Mouse (Mus musculus) brain, embryonic 14.5 days (tissue): ENCODE data around the gene Cd300ld5.

Experiments used
- CTCF ChIP-seq: fragments of 200-500 bp; IDR thresholded peaks from 2 replicates; pipeline ENCODE4 v1.5.1; 2012; ENCODE audit warnings: inconsistent platforms, mild to moderate bottlenecking, moderate library complexity, borderline replicate concordance; ENCODE audit not compliant: insufficient read depth, insufficient read length; ENCODE audit errors: extremely low read depth
- POLR2A ChIP-seq: fragments of 200-500 bp; IDR thresholded peaks from 2 replicates; pipeline ENCODE4 v1.6.1; 2012; ENCODE audit warnings: mild to moderate bottlenecking, inconsistent platforms, borderline replicate concordance; ENCODE audit not compliant: poor library complexity, insufficient read depth, insufficient read length, severe bottlenecking; ENCODE audit errors: extremely low read depth

GRCm38 (mm10) chr11:115081373-115081772 is 43.8 kb upstream of the Cd300ld5 start:
- no peak for TF ChIP-seq CTCF
- TF ChIP-seq POLR2A, result no peak
